Mouse (Mus musculus) heart, postnatal 0 days (tissue): ENCODE results near the gene Chic2. TPM values are rescaled to one million over a fixed set of nuclear protein-coding genes. Genes with fewer than 3 reads are reported as not detected.

Experiments
- ATAC-seq: fragments of 200-750 bp; cut with Nextera tagmentation; 2 replicates; pipeline ENCODE4 v1.8.0; 2017; ENCODE audit warnings: low read depth, moderate number of reproducible peaks, moderate library complexity; ENCODE audit not compliant: insufficient read depth
- DNase-seq: peaks from one replicate; pipeline ENCODE4 v3.0.0-alpha.2; 2016; ENCODE audit warnings: low spot score
- H3K27ac ChIP-seq: fragments of 300-500 bp; sonication (generic); 2 replicates; pipeline ENCODE4 v1.5.1; 2014; ENCODE audit warnings: low read depth, mild to moderate bottlenecking
- H3K27me3 ChIP-seq: fragments of 300-500 bp; sonication (generic); 2 replicates; pipeline ENCODE4 v1.6.1; 2014; ENCODE audit warnings: low read length, mixed read lengths; ENCODE audit not compliant: control insufficient read depth, insufficient read depth
- H3K36me3 ChIP-seq: fragments of 300-500 bp; sonication (generic); replicated peaks from 2 replicates; pipeline ENCODE4 v1.6.1; 2014; ENCODE audit warnings: low read length, mixed read lengths; ENCODE audit not compliant: control insufficient read depth, insufficient read depth
- H3K4me1 ChIP-seq: fragments of 300-500 bp; sonication (generic); 2 replicates; pipeline ENCODE4 v1.6.1; 2014; ENCODE audit warnings: antibody characterized with exemption; ENCODE audit not compliant: control insufficient read depth, insufficient read depth
- H3K4me2 ChIP-seq: fragments of 300-500 bp; sonication (generic); 2 replicates; pipeline ENCODE4 v1.6.1; 2014; ENCODE audit warnings: low read depth, mild to moderate bottlenecking, low read length, moderate library complexity
- H3K4me3 ChIP-seq: fragments of 300-500 bp; sonication (generic); 2 replicates; pipeline ENCODE4 v1.5.1; 2014; ENCODE audit warnings: low read depth, low read length
- H3K9ac ChIP-seq: fragments of 300-500 bp; sonication (generic); replicated peaks from 2 replicates; pipeline ENCODE4 v1.6.1; 2014; ENCODE audit warnings: low read depth, low read length, mixed read lengths
- H3K9me3 ChIP-seq: fragments of 300-500 bp; sonication (generic); replicated peaks from 2 replicates; pipeline ENCODE4 v1.6.1; 2016; ENCODE audit warnings: low read length; ENCODE audit not compliant: control insufficient read depth
- CTCF ChIP-seq: IDR thresholded peaks from 2 replicates; pipeline ENCODE4 v1.5.1; 2016; ENCODE audit warnings: antibody characterized with exemption, control low read depth, low read depth
- EP300 ChIP-seq: IDR thresholded peaks from 2 replicates; pipeline ENCODE4 v1.6.1; 2016; ENCODE audit warnings: antibody characterized with exemption, low read depth
- WGBS: fragments of 180-500 bp; shearing (Covaris S2); extraction: QIAGEN DNeasy Blood & Tissue Kit; methylation state at CpG from one replicate; pipeline ENCODE4 v1.1.7; 2014; 5-methylcytosine and 5-hydroxymethylcytosine counted together
- polyA plus RNA-seq: library from polyadenylated mRNA; unstranded; fragments of >200 nt; fragmentation: Nextera tagmentation; extraction: Ambion mirVana; gene quantifications from 2 replicates; pipeline ENCODE4 v1.2.1, GENCODE M21; 2015
- total RNA-seq: library from RNA; depleted of rRNA; stranded (reverse); fragments of >200 nt; gene quantifications from 2 replicates; pipeline ENCODE4 v1.2.3, GENCODE M21; 2014; ENCODE audit warnings: low replicate concordance

Chic2 gene
- total and polyA plus RNA-seq, 2 experiments from 2014 or later: 27.4 to 28.5 TPM

GRCm38 (mm10) chr5:74974726-74975411 is 69.7 kb downstream of the Chic2 start:
- peaks cover 13% of the 10 kb centered on the region for H3K4me1 ChIP-seq
- 0 out of 2 replicates have a peak overlapping the region, but pooled peaks have one; percentile 11 for H3K4me2 ChIP-seq
- DNase-seq: peak; percentile 75
- H3K27ac ChIP-seq: peak overlapping the region; percentile 80
- peak; percentile 87 for ATAC-seq
- no peaks in the 10 kb centered on the region for H3K36me3 ChIP-seq
- no peaks in the 10 kb centered on the region for H3K9me3 ChIP-seq
- no peak overlapping the region for H3K4me3 ChIP-seq
- H3K27me3 ChIP-seq: no peaks in the 10 kb centered on the region
- H3K9ac ChIP-seq: 0 out of 2 replicates have a peak overlapping the region, but pooled peaks have one; percentile 36
- WGBS: 21% methylated on average over 12 of the region's 12 CpGs
- TF ChIP-seq EP300: no peak; the same call in 1 of the 2 replicates
- TF ChIP-seq CTCF: 0 out of 2 replicates have a peak, but pooled peaks have one; percentile 0

- Histone ChIP-seq H3K4me1 (peaks cover 13% of the 10 kb centered on the region), H3K9me3 (no peaks in the 10 kb centered on the region), H3K4me2 (no peak overlapping the region), H3K27ac (peak overlapping the region; percentile 80), H3K4me3 (no peak overlapping the region), H3K27me3 (no peaks in the 10 kb centered on the region), H3K36me3 (no peaks in the 10 kb centered on the region), H3K9ac (no peak overlapping the region)
- DNase-seq (no peak), ATAC-seq (peak; percentile 22; the same call in 1 of the 2 replicates)
- TF ChIP-seq CTCF (no peak), EP300 (no peak)
- 72% methylated on average over 22 of the region's 22 CpGs for WGBS
These were observed 70.5 kb downstream of the Chic2 start for GRCm38 (mm10) chr5:74974061-74974581.

GRCm38 (mm10) chr5:74971418-74971817 is 73.2 kb downstream of the Chic2 start:
- Histone ChIP-seq H3K9me3 (no peaks in the 10 kb centered on the region), H3K27me3 (no peaks in the 10 kb centered on the region), H3K4me1 (peaks cover 13% of the 10 kb centered on the region), H3K36me3 (no peaks in the 10 kb centered on the region), H3K4me3 (no peak overlapping the region), H3K4me2 (no peak overlapping the region), H3K27ac (no peak overlapping the region), H3K9ac (no peak overlapping the region)
- TF ChIP-seq EP300 (no peak), CTCF (no peak)
- 78% methylated on average over 7 of the region's 7 CpGs for WGBS
- ATAC-seq: no peak
- DNase-seq: no peak

GRCm38 (mm10) chr5:74969341-74969740 is 75.2 kb downstream of the Chic2 start:
- Histone ChIP-seq H3K9ac (no peak overlapping the region), H3K4me2 (no peak overlapping the region), H3K27me3 (no peaks in the 10 kb centered on the region), H3K4me3 (no peak overlapping the region), H3K36me3 (no peaks in the 10 kb centered on the region), H3K27ac (no peak overlapping the region), H3K4me1 (peaks cover 4% of the 10 kb centered on the region; the same call in 1 of the 2 replicates), H3K9me3 (no peaks in the 10 kb centered on the region)
- TF ChIP-seq EP300 (no peak), CTCF (no peak)
- DNase-seq (no peak), ATAC-seq (no peak)
- WGBS: 83% methylated on average over 6 of the region's 6 CpGs

GRCm38 (mm10) chr5:74967882-74968281 is 76.7 kb downstream of the Chic2 start:
- Histone ChIP-seq H3K9ac (no peak overlapping the region), H3K27ac (no peak overlapping the region), H3K9me3 (no peaks in the 10 kb centered on the region), H3K4me3 (no peak overlapping the region), H3K27me3 (no peaks in the 10 kb centered on the region), H3K4me2 (no peak overlapping the region), H3K4me1 (no peaks in the 10 kb centered on the region), H3K36me3 (no peaks in the 10 kb centered on the region)
- DNase-seq (no peak), ATAC-seq (no peak)
- TF ChIP-seq CTCF: no peak
- TF ChIP-seq EP300: no peak
- 84% methylated on average over 3 of the region's 3 CpGs for WGBS
